Mouse (Mus musculus): Measurements from ENCODE around the gene Acta1. TPM values are rescaled to one million over a fixed set of nuclear protein-coding genes. Genes with fewer than 3 reads are reported as not detected.

Gene Acta1
- total and polyA plus RNA-seq, 2 experiments from 2014 or later = 149 to 491 TPM

DNA sequence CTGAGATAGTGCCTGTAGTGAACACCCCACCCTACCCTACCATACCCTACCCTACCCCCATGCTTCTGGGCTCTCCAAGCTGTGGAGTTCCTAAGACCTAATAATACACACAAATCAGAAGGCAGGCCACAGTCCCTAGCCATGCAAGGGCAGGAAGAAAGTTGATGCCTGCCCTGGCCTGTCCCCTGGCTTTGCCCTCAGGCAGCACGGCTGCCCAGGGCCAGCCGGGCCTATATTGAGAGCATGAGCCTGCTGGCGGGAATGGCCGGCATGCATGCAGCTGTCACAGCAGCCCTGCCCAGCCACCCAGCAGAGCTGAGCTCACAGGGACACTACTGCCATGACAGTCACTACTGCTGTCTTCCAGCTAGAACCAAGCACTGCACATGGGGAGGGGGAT lies 11.5 kb downstream of the Acta1 start:
- 48% methylated on average over 4 of the region's 4 CpGs for WGBS
- peak; percentile 24; the same call in 1 of the 2 replicates for ATAC-seq (ENCODE audit: insufficient read depth, low read depth)
- Histone ChIP-seq H3K27ac (ENCODE audit: low read depth) (no peak overlapping the region), H3K36me3 (replicated peaks; ENCODE audit: control insufficient read depth, insufficient read depth, low read length) (no peaks in the 10 kb centered on the region), H3K27me3 (ENCODE audit: control insufficient read depth, insufficient read depth, low read length) (no peaks in the 10 kb centered on the region), H3K9me3 (replicated peaks; ENCODE audit: control insufficient read depth, low read length) (no peaks in the 10 kb centered on the region), H3K4me1 (ENCODE audit: control insufficient read depth, insufficient read depth) (peaks cover 7% of the 10 kb centered on the region; the same call in 1 of the 2 replicates), H3K4me3 (ENCODE audit: low read depth, low read length) (no peak overlapping the region), H3K9ac (replicated peaks; ENCODE audit: low read depth, low read length) (no peak overlapping the region), H3K4me2 (ENCODE audit: low read depth, low read length) (no peak overlapping the region)
- TF ChIP-seq CTCF (IDR thresholded peaks at IDR 0.05; ENCODE audit: low read depth) = no peak
- no peak for TF ChIP-seq EP300 (IDR thresholded peaks at IDR 0.05; ENCODE audit: low read depth)
- DNase-seq (ENCODE audit: low spot score) = no peak

DNA sequence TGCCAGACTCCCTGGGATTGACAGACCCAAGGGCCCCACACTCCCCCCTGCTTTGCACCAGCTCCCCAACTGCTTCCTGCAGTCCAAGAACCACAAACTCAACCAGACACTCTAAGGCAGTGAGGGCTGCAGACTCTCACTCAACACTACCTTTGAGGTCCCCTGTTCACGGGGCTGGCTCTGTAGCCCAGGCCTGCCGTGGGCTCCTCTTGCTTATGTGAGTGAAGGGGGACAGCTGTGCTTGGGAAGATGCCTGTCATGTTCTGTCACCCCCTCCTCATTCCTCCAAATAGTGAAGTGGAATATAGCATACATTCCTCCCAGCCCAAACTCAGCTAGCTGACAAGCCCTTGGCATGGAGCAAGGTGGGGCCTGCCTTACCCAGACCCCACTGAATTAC lies 12.1 kb downstream of the Acta1 start:
- no peak for DNase-seq (ENCODE audit: low spot score)
- Histone ChIP-seq H3K4me1 (ENCODE audit: control insufficient read depth, insufficient read depth) (peaks cover 7% of the 10 kb centered on the region; the same call in 1 of the 2 replicates), H3K9me3 (replicated peaks; ENCODE audit: control insufficient read depth, low read length) (no peaks in the 10 kb centered on the region), H3K4me2 (ENCODE audit: low read depth, low read length) (no peak overlapping the region), H3K9ac (replicated peaks; ENCODE audit: low read depth, low read length) (no peak overlapping the region), H3K27me3 (ENCODE audit: control insufficient read depth, insufficient read depth, low read length) (no peaks in the 10 kb centered on the region), H3K4me3 (ENCODE audit: low read depth, low read length) (no peak overlapping the region), H3K27ac (ENCODE audit: low read depth) (no peak overlapping the region), H3K36me3 (replicated peaks; ENCODE audit: control insufficient read depth, insufficient read depth, low read length) (no peaks in the 10 kb centered on the region)
- TF ChIP-seq EP300 (IDR thresholded peaks at IDR 0.05; ENCODE audit: low read depth) (no peak), CTCF (IDR thresholded peaks at IDR 0.05; ENCODE audit: low read depth) (no peak)
- WGBS = 56% methylated on average over 2 of the region's 2 CpGs
- no peak for ATAC-seq (ENCODE audit: insufficient read depth, low read depth)

DNA sequence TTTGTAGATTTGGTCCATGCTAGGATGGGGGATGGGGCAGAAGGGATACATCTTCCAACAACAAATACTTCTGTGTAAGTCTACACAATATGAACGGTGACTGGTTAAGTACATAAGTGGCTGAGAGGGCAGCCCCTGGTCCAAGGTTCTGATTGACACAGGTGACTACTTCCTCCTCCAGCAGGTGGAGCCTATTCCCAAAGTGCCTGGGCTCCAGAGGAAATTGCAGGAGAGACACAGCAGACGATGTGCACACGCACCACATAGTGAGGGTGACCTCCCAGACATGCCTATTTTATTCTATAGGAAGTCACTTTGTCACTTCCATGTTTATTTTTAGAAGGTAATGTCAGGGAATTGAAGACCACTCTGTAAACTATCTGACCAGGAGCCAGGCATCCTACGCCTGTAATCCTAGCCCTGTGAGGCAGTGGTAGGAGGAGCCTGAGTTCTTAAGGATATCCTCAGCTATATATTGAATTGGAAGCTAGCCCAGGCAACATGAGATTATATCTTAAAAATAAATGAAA lies 13.7 kb downstream of the Acta1 start:
- 20% methylated on average over 4 of the region's 4 CpGs for WGBS
- Histone ChIP-seq H3K27me3 (ENCODE audit: control insufficient read depth, insufficient read depth, low read length) (no peaks in the 10 kb centered on the region), H3K4me3 (ENCODE audit: low read depth, low read length) (no peak overlapping the region), H3K27ac (ENCODE audit: low read depth) (no peak overlapping the region), H3K4me2 (ENCODE audit: low read depth, low read length) (no peak overlapping the region), H3K9me3 (replicated peaks; ENCODE audit: control insufficient read depth, low read length) (no peaks in the 10 kb centered on the region), H3K36me3 (replicated peaks; ENCODE audit: control insufficient read depth, insufficient read depth, low read length) (no peaks in the 10 kb centered on the region), H3K4me1 (ENCODE audit: control insufficient read depth, insufficient read depth) (peaks cover 7% of the 10 kb centered on the region; the same call in 1 of the 2 replicates), H3K9ac (replicated peaks; ENCODE audit: low read depth, low read length) (no peak overlapping the region)
- TF ChIP-seq CTCF (IDR thresholded peaks at IDR 0.05; ENCODE audit: low read depth) (no peak), EP300 (IDR thresholded peaks at IDR 0.05; ENCODE audit: low read depth) (no peak)
- DNase-seq (ENCODE audit: low spot score) = no peak
- ATAC-seq (ENCODE audit: insufficient read depth, low read depth) = no peak

DNA sequence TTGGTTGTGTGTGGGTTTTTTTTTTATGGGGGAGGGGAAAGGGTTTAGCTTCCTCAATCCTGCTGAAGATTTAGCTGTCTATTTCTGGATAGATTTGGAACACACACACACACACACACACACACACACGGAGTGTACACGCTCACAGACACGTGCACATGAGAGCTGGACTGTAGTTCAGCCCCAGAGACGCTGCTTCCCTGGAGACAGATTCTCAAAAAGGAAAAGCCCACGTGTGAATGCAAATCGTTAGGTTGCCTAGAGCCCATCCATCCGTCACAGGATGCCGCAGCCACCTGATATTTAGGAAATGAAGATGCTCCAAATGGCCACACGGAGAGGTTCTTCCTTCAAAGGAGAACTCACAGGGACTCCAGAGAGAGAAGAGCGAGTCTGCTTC lies 14.3 kb downstream of the Acta1 start:
- Histone ChIP-seq H3K4me3 (ENCODE audit: low read depth, low read length) (no peak overlapping the region), H3K27ac (ENCODE audit: low read depth) (no peak overlapping the region), H3K4me2 (ENCODE audit: low read depth, low read length) (no peak overlapping the region), H3K9me3 (replicated peaks; ENCODE audit: control insufficient read depth, low read length) (no peaks in the 10 kb centered on the region), H3K4me1 (ENCODE audit: control insufficient read depth, insufficient read depth) (peaks cover 7% of the 10 kb centered on the region; the same call in 1 of the 2 replicates), H3K9ac (replicated peaks; ENCODE audit: low read depth, low read length) (no peak overlapping the region), H3K27me3 (ENCODE audit: control insufficient read depth, insufficient read depth, low read length) (no peaks in the 10 kb centered on the region), H3K36me3 (replicated peaks; ENCODE audit: control insufficient read depth, insufficient read depth, low read length) (no peaks in the 10 kb centered on the region)
- ATAC-seq (ENCODE audit: insufficient read depth, low read depth) = no peak
- DNase-seq (ENCODE audit: low spot score) = no peak
- WGBS = 58% methylated on average over 10 of the region's 10 CpGs
- TF ChIP-seq EP300 (IDR thresholded peaks at IDR 0.05; ENCODE audit: low read depth) (no peak), CTCF (IDR thresholded peaks at IDR 0.05; ENCODE audit: low read depth) (no peak)

DNA sequence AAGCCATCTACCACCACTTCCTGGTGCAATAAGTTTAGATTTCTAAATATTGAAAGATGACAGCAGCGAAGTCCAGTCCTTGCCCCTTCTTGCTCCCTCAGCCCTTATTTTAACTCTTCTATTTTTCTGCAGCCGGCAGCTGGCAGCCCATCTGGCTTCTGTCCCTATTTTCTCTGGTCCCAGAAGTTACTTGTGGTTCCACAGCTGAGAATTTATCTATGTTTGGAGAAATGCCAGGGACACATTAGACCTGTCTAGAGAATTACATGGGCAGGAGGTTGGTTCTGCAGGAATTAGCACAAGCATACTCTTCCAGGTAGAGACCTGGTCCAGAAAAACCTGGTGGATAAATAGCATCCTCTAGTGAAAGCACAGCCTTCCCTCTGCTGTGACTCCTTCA lies 16.7 kb downstream of the Acta1 start:
- H3K4me2 ChIP-seq (ENCODE audit: low read depth, low read length) = no peak overlapping the region
- H3K4me1 ChIP-seq (ENCODE audit: control insufficient read depth, insufficient read depth) = no peaks in the 10 kb centered on the region

DNA sequence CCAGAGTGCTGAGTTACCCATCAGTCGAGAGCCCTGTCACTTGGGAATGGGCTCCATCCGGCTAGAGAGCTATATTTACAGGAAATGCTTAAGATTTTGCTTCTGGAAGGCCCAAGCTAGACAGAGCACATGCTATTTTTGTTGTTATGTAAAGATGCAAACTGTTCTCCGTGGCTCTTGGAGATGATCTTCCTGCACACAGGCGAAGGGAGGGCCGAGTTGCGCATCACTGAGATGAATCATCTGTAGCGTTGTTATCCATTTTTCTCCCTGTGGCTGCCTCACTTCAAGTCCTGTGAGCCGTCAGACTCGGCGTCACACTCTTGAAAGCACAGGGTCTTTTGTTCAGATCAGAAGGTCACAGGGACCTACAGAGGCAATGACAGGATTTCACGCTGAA lies 20.2 kb downstream of the Acta1 start:
- no peaks in the 10 kb centered on the region for H3K27me3 ChIP-seq (ENCODE audit: control insufficient read depth, insufficient read depth, low read length)
- no peak overlapping the region for H3K4me3 ChIP-seq (ENCODE audit: low read depth, low read length)
- TF ChIP-seq EP300 (IDR thresholded peaks at IDR 0.05; ENCODE audit: low read depth) = no peak
- TF ChIP-seq CTCF (IDR thresholded peaks at IDR 0.05; ENCODE audit: low read depth) = no peak
- H3K9me3 ChIP-seq (replicated peaks; ENCODE audit: control insufficient read depth, low read length) = no peaks in the 10 kb centered on the region
- no peak for ATAC-seq (ENCODE audit: insufficient read depth, low read depth)
- H3K36me3 ChIP-seq (replicated peaks; ENCODE audit: control insufficient read depth, insufficient read depth, low read length) = no peaks in the 10 kb centered on the region
- 51% methylated on average over 11 of the region's 11 CpGs for WGBS
- no peaks in the 10 kb centered on the region for H3K4me1 ChIP-seq (ENCODE audit: control insufficient read depth, insufficient read depth)
- no peak for DNase-seq (ENCODE audit: low spot score)
- H3K9ac ChIP-seq (replicated peaks; ENCODE audit: low read depth, low read length) = no peak overlapping the region
- H3K27ac ChIP-seq (ENCODE audit: low read depth) = no peak overlapping the region
- H3K4me2 ChIP-seq (ENCODE audit: low read depth, low read length) = no peak overlapping the region

More for the DNA sequence above, 16.7 kb downstream of the Acta1 start:
- Histone ChIP-seq H3K36me3 (replicated peaks; ENCODE audit: control insufficient read depth, insufficient read depth, low read length) (no peaks in the 10 kb centered on the region), H3K4me3 (ENCODE audit: low read depth, low read length) (no peak overlapping the region), H3K9me3 (replicated peaks; ENCODE audit: control insufficient read depth, low read length) (no peaks in the 10 kb centered on the region), H3K9ac (replicated peaks; ENCODE audit: low read depth, low read length) (no peak overlapping the region), H3K27ac (ENCODE audit: low read depth) (no peak overlapping the region), H3K27me3 (ENCODE audit: control insufficient read depth, insufficient read depth, low read length) (no peaks in the 10 kb centered on the region)
- no peak for DNase-seq (ENCODE audit: low spot score)
- no peak for ATAC-seq (ENCODE audit: insufficient read depth, low read depth)
- TF ChIP-seq CTCF (IDR thresholded peaks at IDR 0.05; ENCODE audit: low read depth) (no peak), EP300 (IDR thresholded peaks at IDR 0.05; ENCODE audit: low read depth) (no peak)
- WGBS = 54% methylated on average over 2 of the region's 2 CpGs

Measured in heart, postnatal 0 days (tissue).